Mouse (Mus musculus) limb, embryonic 14.5 days (tissue): ENCODE measurements around the gene Gm45062. TPM values are rescaled to one million over a fixed set of nuclear protein-coding genes. Genes with fewer than 3 reads are reported as not detected.
A peak's percentile ranks its signal among the peaks of the same experiment; 100 is the strongest.

Experiments used
- ATAC-seq: fragments of 200-750 bp; cut with Nextera tagmentation; 2 replicates; pipeline ENCODE4 v1.8.0; 2017; ENCODE audit warnings: low read depth, moderate number of reproducible peaks, moderate TSS enrichment; ENCODE audit not compliant: low FRiP score
- DNase-seq: peaks from one replicate; pipeline ENCODE4 v3.0.0-alpha.2; 2015; ENCODE audit warnings: low spot score
- H3K27ac ChIP-seq: fragments of 300-500 bp; sonication (generic); replicated peaks from 2 replicates; pipeline ENCODE4 v1.5.1; 2014; ENCODE audit warnings: low read depth, mild to moderate bottlenecking, low read length, moderate library complexity, mixed read lengths
- H3K27me3 ChIP-seq: fragments of 300-500 bp; sonication (generic); 2 replicates; pipeline ENCODE4 v1.6.1; 2014; ENCODE audit warnings: low read length, mixed read lengths; ENCODE audit not compliant: control insufficient read depth, insufficient read depth
- H3K36me3 ChIP-seq: fragments of 300-500 bp; sonication (generic); 2 replicates; pipeline ENCODE4 v1.6.1; 2014; ENCODE audit warnings: mild to moderate bottlenecking, low read length, moderate library complexity, mixed read lengths; ENCODE audit not compliant: control insufficient read depth, insufficient read depth
- H3K4me1 ChIP-seq: fragments of 300-500 bp; sonication (generic); 2 replicates; pipeline ENCODE4 v1.6.1; 2014; ENCODE audit warnings: antibody characterized with exemption, low read length, mixed read lengths; ENCODE audit not compliant: control insufficient read depth, insufficient read depth
- H3K4me2 ChIP-seq: fragments of 300-500 bp; sonication (generic); replicated peaks from 2 replicates; pipeline ENCODE4 v1.6.1; 2014; ENCODE audit warnings: low read depth, mild to moderate bottlenecking, low read length, moderate library complexity; ENCODE audit not compliant: severe bottlenecking
- H3K4me3 ChIP-seq: fragments of 300-500 bp; sonication (generic); replicated peaks from 2 replicates; pipeline ENCODE4 v1.5.1; 2014; ENCODE audit warnings: low read length
- H3K9ac ChIP-seq: fragments of 300-500 bp; sonication (generic); 2 replicates; pipeline ENCODE4 v1.6.1; 2014; ENCODE audit warnings: mild to moderate bottlenecking, low read depth, low read length, moderate library complexity; ENCODE audit not compliant: severe bottlenecking
- H3K9me3 ChIP-seq: fragments of 300-500 bp; sonication (generic); 2 replicates; pipeline ENCODE4 v1.6.1; 2016; ENCODE audit warnings: low read length; ENCODE audit not compliant: control insufficient read depth
- POLR2A ChIP-seq: fragments of 200-500 bp; IDR thresholded peaks from 2 replicates; pipeline ENCODE4 v1.8.0; 2012; ENCODE audit warnings: inconsistent platforms, mild to moderate bottlenecking, moderate library complexity, borderline replicate concordance; ENCODE audit not compliant: insufficient read depth, insufficient read length; ENCODE audit errors: extremely low read depth
- WGBS: fragments of 180-500 bp; shearing (Covaris S2); extraction: QIAGEN DNeasy Blood & Tissue Kit; methylation state at CpG from one replicate; pipeline ENCODE4 v1.1.7; 2014; 5-methylcytosine and 5-hydroxymethylcytosine counted together
- polyA plus RNA-seq, 2 experiments: library from polyadenylated mRNA; depleted of rRNA in 1 of 2; stranded (reverse) in 1 of 2; unstranded in 1 of 2; fragments of >200 nt; fragmentation: Nextera tagmentation in 1 of 2; extraction: Ambion mirVana in 1 of 2; gene quantifications; 2 replicates each; pipeline versions ENCODE4 v1.2.1 to v1.2.3; 2012 to 2014

The Gm45062 gene
- polyA plus RNA-seq, 2 experiments, result 8.7 to 14.7 TPM

GRCm38 (mm10) chr6:8367675-8368074 lies 108.4 kb downstream of the Gm45062 start:
- WGBS, result 89% methylated on average over 4 of the region's 4 CpGs
- Histone ChIP-seq H3K27me3 (no peaks in the 10 kb centered on the region), H3K9ac (no peak overlapping the region), H3K27ac (no peak overlapping the region), H3K4me3 (no peak overlapping the region), H3K4me2 (no peak overlapping the region), H3K36me3 (no peaks in the 10 kb centered on the region), H3K4me1 (no peaks in the 10 kb centered on the region), H3K9me3 (no peaks in the 10 kb centered on the region)
- ATAC-seq (no peak), DNase-seq (no peak)
- no peak for TF ChIP-seq POLR2A

DNA sequence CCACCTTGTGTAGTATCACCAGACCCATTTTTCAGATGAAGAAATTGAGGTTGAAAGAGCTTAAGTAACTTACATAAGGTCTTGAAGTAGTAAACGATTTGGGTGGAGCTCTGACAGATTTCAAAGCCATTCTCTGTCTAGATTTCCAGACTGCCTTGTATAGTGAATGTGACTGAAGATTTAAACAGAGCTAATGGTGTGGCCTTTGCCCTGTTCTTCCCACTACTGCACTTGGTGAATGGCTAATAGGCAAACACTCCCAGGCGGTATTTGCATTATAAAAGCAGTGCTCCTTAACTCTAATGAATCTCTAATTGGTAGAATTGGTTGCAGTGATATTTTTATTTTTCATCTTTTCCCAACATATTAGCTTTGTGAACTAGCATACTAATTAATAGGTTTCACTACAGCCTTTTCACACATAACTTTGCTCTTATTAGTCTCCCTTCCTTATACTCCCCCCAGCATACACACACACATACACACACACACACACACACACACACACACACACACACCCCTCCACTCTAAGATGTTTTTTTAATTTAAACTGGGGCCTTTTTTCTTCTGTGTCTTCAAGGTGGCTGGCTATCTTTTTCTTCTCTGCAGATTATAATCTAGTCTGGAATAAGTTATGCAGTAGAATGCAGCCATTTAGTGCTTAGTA lies 109.1 kb downstream of the Gm45062 start:
- no peaks in the 10 kb centered on the region for H3K4me1 ChIP-seq
- no peak for TF ChIP-seq POLR2A
- 67% methylated on average over 2 of the region's 2 CpGs for WGBS
- H3K9ac ChIP-seq, result no peak overlapping the region
- no peaks in the 10 kb centered on the region for H3K36me3 ChIP-seq
- no peaks in the 10 kb centered on the region for H3K9me3 ChIP-seq
- no peak for ATAC-seq
- H3K27me3 ChIP-seq, result no peaks in the 10 kb centered on the region
- H3K4me2 ChIP-seq, result no peak overlapping the region
- H3K27ac ChIP-seq, result no peak overlapping the region
- H3K4me3 ChIP-seq, result no peak overlapping the region
- no peak for DNase-seq

DNA sequence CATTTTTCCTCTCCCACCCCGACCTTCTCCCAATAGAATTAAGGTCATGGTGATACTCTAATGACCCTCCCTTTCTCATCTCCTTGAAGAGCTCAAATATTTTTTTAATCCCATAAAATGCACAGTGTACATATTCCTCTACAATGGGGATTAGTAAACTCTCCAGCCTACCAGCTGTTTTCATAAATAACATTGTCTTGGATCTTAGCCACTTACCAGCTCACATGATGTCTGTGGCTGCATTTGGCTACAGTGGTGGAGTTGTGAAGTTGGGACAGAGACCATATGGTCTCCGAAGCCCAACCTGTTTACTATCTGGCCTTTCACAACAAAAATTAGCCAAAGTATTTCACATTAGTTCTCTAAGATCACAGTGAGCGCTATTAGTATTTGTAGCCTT lies 111.4 kb downstream of the Gm45062 start:
- no peaks in the 10 kb centered on the region for H3K27me3 ChIP-seq
- 84% methylated on average over 3 of the region's 3 CpGs for WGBS
- TF ChIP-seq POLR2A, result no peak
- no peak overlapping the region for H3K27ac ChIP-seq
- H3K4me2 ChIP-seq, result no peak overlapping the region
- H3K9me3 ChIP-seq, result no peaks in the 10 kb centered on the region
- no peak overlapping the region for H3K4me3 ChIP-seq
- ATAC-seq, result peak; percentile 80; the same call in 1 of the 2 replicates
- no peak overlapping the region for H3K9ac ChIP-seq
- no peaks in the 10 kb centered on the region for H3K4me1 ChIP-seq
- H3K36me3 ChIP-seq, result no peaks in the 10 kb centered on the region
- no peak for DNase-seq

DNA sequence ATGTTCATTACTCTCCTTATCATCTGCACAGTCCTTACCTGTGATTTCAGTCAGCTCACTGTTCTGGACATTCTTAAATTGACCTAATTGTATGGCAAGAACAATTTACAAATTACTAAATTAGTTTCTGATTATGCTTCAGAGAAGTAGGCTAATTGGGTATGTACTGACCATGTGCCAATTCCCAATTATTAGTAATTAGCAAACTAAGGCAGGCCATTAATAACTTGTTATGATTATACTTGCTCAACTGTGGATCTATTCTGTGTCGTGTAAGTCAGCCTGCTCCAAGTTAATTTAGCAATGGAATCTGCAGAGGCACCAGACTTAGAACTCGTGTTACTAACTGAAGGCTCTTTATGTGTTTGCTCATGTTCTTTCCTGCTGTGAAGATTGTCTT lies 113.8 kb downstream of the Gm45062 start:
- 60% methylated on average over 2 of the region's 2 CpGs for WGBS
- Histone ChIP-seq H3K4me3 (no peak overlapping the region), H3K9me3 (no peaks in the 10 kb centered on the region), H3K9ac (no peak overlapping the region), H3K4me2 (no peak overlapping the region), H3K4me1 (no peaks in the 10 kb centered on the region), H3K27ac (no peak overlapping the region), H3K27me3 (no peaks in the 10 kb centered on the region), H3K36me3 (no peaks in the 10 kb centered on the region)
- ATAC-seq (no peak), DNase-seq (no peak)
- TF ChIP-seq POLR2A, result no peak

GRCm38 (mm10) chr6:8373851-8374250 lies 114.6 kb downstream of the Gm45062 start:
- H3K27me3 ChIP-seq, result no peaks in the 10 kb centered on the region
- no peak for ATAC-seq
- no peaks in the 10 kb centered on the region for H3K9me3 ChIP-seq
- no peak overlapping the region for H3K4me3 ChIP-seq
- H3K9ac ChIP-seq, result no peak overlapping the region
- no peaks in the 10 kb centered on the region for H3K4me1 ChIP-seq
- TF ChIP-seq POLR2A, result no peak
- DNase-seq, result no peak
- H3K36me3 ChIP-seq, result no peaks in the 10 kb centered on the region
- WGBS, result 62% methylated on average over 8 of the region's 8 CpGs
- H3K27ac ChIP-seq, result no peak overlapping the region
- no peak overlapping the region for H3K4me2 ChIP-seq
